Mouse (Mus musculus): Measurements from ENCODE around the gene Pla2g12b.
"Not testable (repeated sequence)": the region's sequence is repeated elsewhere in the genome, so short reads cannot be mapped to it uniquely, and the experiment has no call there.

GRCm38 (mm10) chr10:59381563-59381962, 21.9 kb upstream of the Pla2g12b start:
- TF ChIP-seq POLR2A (IDR thresholded peaks at IDR 0.05; ENCODE audit: borderline replicate concordance, extremely low read depth, low read depth, low read length); CTCF (IDR thresholded peaks at IDR 0.05; ENCODE audit: insufficient read depth, low read length): not testable (repeated sequence)
